In genomic region chr16:82661015-82661414, GRCm38 (mm10) we compare ENCODE assay signal across 14 mouse cellular contexts.
A peak's percentile ranks its signal among the peaks of the same experiment; 100 is the strongest.
DNase-seq lines count a peak whose midpoint lies in the region; ATAC-seq lines count a peak whose summit lies in the region.
"Had no signal": no experiment of that assay in that cellular context is flagged by ENCODE, and none has a peak within 500 bp of the region (broad histone marks: within the 10 kb centered on the region; RNA-seq: fewer than 3 reads in every experiment).

No protein-coding gene starts in this region.

- no peak overlapping the region for H3K4me2 ChIP-seq in hindbrain, embryonic 14.5 days (replicated peaks)
- no peak overlapping the region for H3K4me2 ChIP-seq in hindbrain, embryonic 12.5 days (replicated peaks)
- H3K4me2 ChIP-seq: lung, embryonic 14.5 days; midbrain, embryonic 12.5 days had no signal

- 82% methylated on average over 7 of the region's 7 CpGs for WGBS in hindbrain, embryonic 14.5 days
- WGBS in hindbrain, embryonic 12.5 days, result 89% methylated on average over 7 of the region's 7 CpGs

- no peak overlapping the region for H3K27ac ChIP-seq in hindbrain, embryonic 14.5 days
- no peak overlapping the region for H3K27ac ChIP-seq in hindbrain, embryonic 12.5 days
- H3K27ac ChIP-seq: midbrain, embryonic 12.5 days had no signal

- H3K9ac ChIP-seq in hindbrain, embryonic 14.5 days, result no peak overlapping the region
- H3K9ac ChIP-seq in hindbrain, embryonic 12.5 days, result no peak overlapping the region
- H3K9ac ChIP-seq: lung, embryonic 14.5 days; midbrain, embryonic 12.5 days had no signal

- H3K27me3 ChIP-seq in hindbrain, embryonic 14.5 days (ENCODE audit: control insufficient read depth, insufficient read depth, low read length), result no peaks in the 10 kb centered on the region
- no peaks in the 10 kb centered on the region for H3K27me3 ChIP-seq in hindbrain, embryonic 12.5 days
- H3K27me3 ChIP-seq: midbrain, embryonic 12.5 days had no signal

- DNase-seq in hindbrain, embryonic 14.5 days (ENCODE audit: low spot score), result peak; percentile 24
- DNase-seq in cerebellum, adult 9-11 months, result peak; percentile 96
- DNase-seq in layer of hippocampus, adult 9-11 months, result peak; percentile 88
- DNase-seq in left cerebral cortex, postnatal 4 days, result peak; percentile 69
- no peak for DNase-seq in adrenal gland, postnatal 10 days
- DNase-seq in Muller cell, postnatal 12 days (ENCODE audit: inconsistent ontology term), result no peak
- DNase-seq: adrenal gland, adult 8-10 months; B cell, adult 2 months; embryo, embryonic 11 days; lung, embryonic 14.5 days; thymus, postnatal 36 days had no signal

- no peaks in the 10 kb centered on the region for H3K36me3 ChIP-seq in hindbrain, embryonic 14.5 days (replicated peaks; ENCODE audit: control insufficient read depth, insufficient read depth)
- H3K36me3 ChIP-seq in hindbrain, embryonic 12.5 days, result no peaks in the 10 kb centered on the region
- H3K36me3 ChIP-seq: midbrain, embryonic 12.5 days had no signal

- no peak; the same call in 1 of the 2 replicates for ATAC-seq in hindbrain, embryonic 14.5 days (ENCODE audit: low FRiP score)
- no peak for ATAC-seq in hindbrain, embryonic 12.5 days (ENCODE audit: low FRiP score)
- no peak for ATAC-seq in granulocyte monocyte progenitor cell, adult 5-6 weeks (replicated peaks; ENCODE audit: poor library complexity, severe bottlenecking)

- intact Hi-C loops in left cerebral cortex, postnatal 4 days (cut with DNase I), result no loop called here

- no peaks in the 10 kb centered on the region for H3K4me1 ChIP-seq in hindbrain, embryonic 14.5 days (replicated peaks; ENCODE audit: control insufficient read depth, insufficient read depth, low read length)
- no peaks in the 10 kb centered on the region for H3K4me1 ChIP-seq in hindbrain, embryonic 12.5 days
- H3K4me1 ChIP-seq: midbrain, embryonic 12.5 days had no signal

- H3K9me3 ChIP-seq in hindbrain, embryonic 14.5 days (ENCODE audit: control insufficient read depth, low read length), result no peaks in the 10 kb centered on the region
- no peaks in the 10 kb centered on the region for H3K9me3 ChIP-seq in hindbrain, embryonic 12.5 days (replicated peaks)
- H3K9me3 ChIP-seq: midbrain, embryonic 12.5 days had no signal

- H3K4me3 ChIP-seq in hindbrain, embryonic 14.5 days (replicated peaks; ENCODE audit: low read length), result no peak overlapping the region
- no peak overlapping the region for H3K4me3 ChIP-seq in hindbrain, embryonic 12.5 days
- H3K4me3 ChIP-seq: midbrain, embryonic 12.5 days had no signal

Comparison
In these comparisons a context has a peak if more than half of its experiments do, and no peak if none do; other contexts are left out.
1. DNase-seq: peak in hindbrain, embryonic 14.5 days (single experiment), cerebellum, adult 9-11 months (single experiment), layer of hippocampus, adult 9-11 months (single experiment) and left cerebral cortex, postnatal 4 days (single experiment); none in adrenal gland, postnatal 10 days (single experiment) and Muller cell, postnatal 12 days (single experiment).